Mouse (Mus musculus): Measurements from ENCODE around the gene Dusp10.

DNA sequence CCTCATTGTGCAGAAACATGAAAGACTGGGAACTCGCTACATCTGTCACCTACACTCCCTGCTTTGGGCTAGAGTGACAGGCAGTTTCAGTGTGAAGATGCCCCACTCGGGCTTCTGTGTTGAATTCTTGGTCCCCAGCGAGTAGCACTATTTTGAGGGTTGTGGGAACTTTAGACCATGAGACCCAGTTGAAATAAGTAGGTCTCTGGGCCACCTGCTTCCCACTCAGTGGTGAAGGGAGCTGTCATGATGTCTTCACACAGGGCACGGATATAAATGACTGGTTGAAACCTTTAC is 88.6 kb downstream of the Dusp10 start:
- no peak for TF ChIP-seq GATA1 (IDR thresholded peaks at IDR 0.05; ENCODE audit: low read length)
- TF ChIP-seq TAL1 (IDR thresholded peaks at IDR 0.05; ENCODE audit: low read length): no peak

All from erythroblast, embryonic 14.5 days (primary cell).